Mouse (Mus musculus) B cell, adult 62 days (primary cell): ENCODE data around the gene Cfap61. TPM values are rescaled to one million over a fixed set of nuclear protein-coding genes. Genes with fewer than 3 reads are reported as not detected.

Experiments used
- total RNA-seq: library from RNA; stranded (reverse); gene quantifications from 4 replicates; pipeline ENCODE4 v1.2.4, GENCODE M21; 2023

Cfap61 gene
- total RNA-seq, result 1.1 TPM in 1 of 4 replicates, not detected in the others

DNA sequence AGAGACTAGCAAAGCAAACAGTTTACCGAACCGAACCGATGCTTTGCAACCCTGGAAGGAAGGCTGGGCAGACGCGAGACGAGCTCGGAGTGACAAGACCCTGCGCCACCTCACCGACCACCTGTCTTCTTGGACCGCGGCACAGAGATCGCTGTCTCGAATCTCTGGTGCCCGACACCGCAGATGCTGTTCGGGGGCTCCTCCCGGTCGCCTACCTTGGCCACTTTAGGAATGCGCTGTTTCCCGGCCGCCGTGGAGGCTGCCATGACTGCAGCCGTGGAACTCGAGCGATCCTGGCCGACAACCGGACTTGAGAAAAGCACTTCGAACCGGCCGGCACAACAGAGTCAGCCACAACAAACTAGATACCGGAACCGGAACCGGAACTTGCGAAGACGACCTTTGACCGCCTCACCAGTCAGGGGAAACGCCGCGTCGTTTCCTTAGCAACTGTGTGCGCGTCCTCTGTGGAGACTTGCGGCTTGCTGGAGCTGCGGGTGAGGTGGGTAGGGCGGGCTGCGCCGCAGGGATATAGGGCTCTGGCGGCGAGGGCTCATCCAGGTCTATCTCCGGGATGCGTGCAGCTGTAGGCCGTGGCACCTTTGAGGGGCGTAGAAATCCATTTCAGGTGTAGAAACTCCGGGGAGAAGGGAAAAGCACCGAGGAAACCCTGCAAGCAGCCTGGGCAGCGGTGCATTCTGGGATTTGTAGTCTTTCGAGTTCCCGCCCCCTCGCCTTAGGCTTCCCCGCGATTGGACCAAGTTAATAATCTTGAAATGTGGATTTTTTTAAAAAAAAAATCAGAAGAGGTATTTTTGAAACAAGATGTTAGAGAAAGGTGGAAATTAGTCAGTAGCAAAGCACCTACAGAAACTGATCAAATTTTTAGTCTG is at the start of gene Cfap61, which contains the start of gene Crnkl1:
TSS of gene Cfap61 (plus strand) at position 446 of the 893 bp plus-strand sequence.
TSS of gene Crnkl1 (minus strand) at position 676 of the 893 bp plus-strand sequence.

DNA sequence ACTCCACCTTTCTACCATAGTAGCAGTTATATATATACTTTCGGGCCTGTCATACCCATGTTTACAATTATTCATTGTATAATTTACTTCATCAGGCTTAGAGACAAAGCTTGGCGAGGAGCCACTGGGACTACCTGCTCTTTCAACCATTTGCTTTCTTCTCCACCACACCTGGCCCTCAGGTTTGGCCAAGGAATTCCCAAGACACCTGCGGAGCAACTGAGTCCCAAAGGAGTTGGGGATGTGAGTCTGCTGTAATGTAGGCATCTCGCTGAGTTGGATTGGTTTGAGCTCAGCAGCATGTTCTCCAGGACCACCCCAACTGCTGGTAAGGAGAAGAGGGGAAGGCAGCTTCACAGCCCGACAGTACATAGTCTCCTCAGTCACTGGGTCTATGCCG is 32.7 kb upstream of the Cfap61 start, which contains the start of gene Naa20:
TSS of gene Naa20 (plus strand) at position 239 of the 400 bp plus-strand sequence.

DNA sequence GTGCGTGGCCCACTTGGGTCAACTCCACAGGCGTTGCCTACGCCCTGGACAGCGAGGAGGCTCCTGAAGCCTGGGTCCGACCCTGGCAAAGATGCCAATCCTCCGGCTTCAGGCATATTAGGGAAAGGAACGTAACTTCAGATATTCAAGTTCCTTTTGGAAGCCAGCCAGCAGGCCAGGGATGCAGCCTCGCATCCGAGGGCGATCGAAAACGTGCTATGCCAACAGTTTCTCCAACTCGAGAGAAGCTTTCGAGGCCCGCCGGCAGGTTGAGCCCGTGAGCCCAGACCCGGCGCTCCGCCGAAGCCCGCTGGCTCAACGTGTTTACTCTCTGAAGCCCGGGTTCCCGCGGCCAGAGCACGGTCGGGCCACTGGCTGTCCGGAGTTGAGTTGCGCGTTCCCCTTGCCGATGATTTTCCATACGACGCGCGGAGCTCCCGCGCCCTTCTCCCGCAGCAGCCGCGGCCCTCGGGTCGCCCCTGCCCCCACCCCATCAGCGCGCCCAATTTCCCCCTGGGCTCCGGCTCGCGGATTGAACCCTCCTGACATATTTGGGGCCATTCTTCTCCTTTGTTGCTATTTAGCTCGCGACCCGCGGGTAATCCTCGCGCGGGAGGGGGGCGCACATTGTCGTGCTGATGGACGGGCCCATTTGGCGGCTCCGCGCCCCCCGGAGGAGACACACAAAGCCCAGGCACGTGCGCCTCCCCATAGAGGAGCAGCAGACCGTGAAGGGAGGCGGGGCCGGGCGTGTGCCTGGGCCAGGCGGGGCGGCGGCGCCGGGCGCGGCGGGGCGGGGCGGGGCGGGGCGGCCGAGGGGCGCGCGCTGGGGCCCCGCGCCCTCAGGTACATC is 286.7 kb downstream of the Cfap61 start, which contains the start of gene Insm1:
TSS of gene Insm1 (plus strand) at position 846 of the 853 bp plus-strand sequence.

Other genes with a start within 250 kb of the Cfap61 start
- 22.2 to 32.7 TPM (median 29.7 TPM) in 4 replicates for gene Naa20, start 32.7 kb upstream of the Cfap61 start, total RNA-seq
- 46.8 to 51.1 TPM (median 48.7 TPM) in 4 replicates for gene Crnkl1, start 230 bp downstream of the Cfap61 start, total RNA-seq